Mouse (Mus musculus) heart, postnatal 4 days (tissue): Measurements from ENCODE around the gene Thumpd1. TPM values are rescaled to one million over a fixed set of nuclear protein-coding genes. Genes with fewer than 3 reads are reported as not detected.
A peak's percentile ranks its signal among the peaks of the same experiment; 100 is the strongest.
"Not testable (repeated sequence)": the region's sequence is repeated elsewhere in the genome, so short reads cannot be mapped to it uniquely, and the experiment has no call there.

Experiments
- DNase-seq: peaks from one replicate; pipeline ENCODE4 v3.0.0; 2021
- total RNA-seq, 2 experiments: library from RNA; stranded (reverse); gene quantifications; 2 replicates each; pipeline ENCODE4 v1.2.3; 2021

Thumpd1 gene
- total RNA-seq: 10 to 100 TPM; 28.8 to 30.2 TPM

GRCm38 (mm10) chr7:119720253-119720946 lies at the start of gene Thumpd1:
Gene Thumpd1 (minus strand): TSS chr7:119720798.
- peak; percentile 96 for DNase-seq

DNA sequence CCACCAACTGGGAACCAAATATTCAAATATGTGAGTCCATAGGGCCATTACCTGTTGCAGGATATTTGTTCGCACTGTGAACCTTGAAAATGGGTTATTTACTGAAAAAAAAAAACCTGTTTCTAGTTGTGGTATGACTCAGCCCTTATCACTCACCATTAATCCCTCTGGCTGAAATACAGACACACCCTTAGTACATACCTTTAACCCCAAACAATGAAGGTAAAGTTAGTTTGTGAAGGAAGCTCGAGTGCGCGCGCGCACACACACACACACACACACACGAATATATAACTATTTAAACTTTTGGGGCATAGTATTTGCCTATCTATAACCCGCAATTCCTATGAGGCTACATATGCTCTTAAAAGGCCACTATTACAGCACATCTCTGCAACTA lies 49.3 kb upstream of the Thumpd1 start:
- DNase-seq: no peak

DNA sequence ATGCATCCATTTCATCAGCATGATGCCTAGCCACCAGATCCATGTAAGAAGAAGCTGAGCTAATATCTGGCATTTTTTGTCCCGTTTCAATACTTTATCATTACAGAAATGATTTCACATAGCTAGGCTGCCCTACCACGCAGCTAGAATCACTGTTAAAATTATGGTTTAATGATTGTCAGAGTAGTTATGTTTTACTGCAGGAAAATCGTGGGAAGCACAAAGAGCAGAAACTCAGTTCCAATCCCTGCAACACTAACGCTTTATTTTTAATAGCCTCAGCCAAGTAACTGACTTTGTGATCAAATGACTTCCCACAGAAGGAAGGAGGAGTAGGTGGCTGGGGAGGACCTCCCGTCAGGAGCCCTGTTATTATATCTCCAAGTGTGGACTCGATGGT lies 46.4 kb upstream of the Thumpd1 start:
- no peak for DNase-seq

GRCm38 (mm10) chr7:119764377-119764776 lies 43.8 kb upstream of the Thumpd1 start:
- no peak for DNase-seq

- DNase-seq: no peak
Observed at GRCm38 (mm10) chr7:119762166-119762697, 41.6 kb upstream of the Thumpd1 start.

DNA sequence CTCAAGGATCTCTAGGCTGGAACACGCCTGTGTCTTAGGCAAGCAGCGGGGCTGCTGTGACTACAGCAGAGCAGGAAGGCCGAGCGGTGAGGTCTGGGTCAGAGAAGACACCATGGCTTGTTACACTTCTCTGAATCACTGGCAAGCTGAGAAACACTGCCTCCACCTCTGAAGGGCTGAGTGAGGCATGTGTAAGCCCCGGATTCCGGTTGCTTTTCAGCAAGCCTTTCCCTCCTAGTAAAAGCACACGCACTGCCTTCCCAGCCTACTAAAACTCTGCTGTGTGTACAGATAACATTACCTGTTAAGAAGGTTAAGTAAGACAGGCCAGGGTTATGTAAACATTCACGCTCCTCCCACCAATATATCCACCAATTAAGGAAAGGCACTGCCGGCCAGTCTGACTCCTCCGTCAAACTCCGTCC lies 39.9 kb upstream of the Thumpd1 start, which contains the start of gene Acsm3:
TSS of gene Acsm3 (plus strand) at position 397 of the 425 bp plus-strand sequence.
- DNase-seq: no peak

- DNase-seq: no peak
Observed at GRCm38 (mm10) chr7:119753696-119754095, 33.1 kb upstream of the Thumpd1 start.

DNA sequence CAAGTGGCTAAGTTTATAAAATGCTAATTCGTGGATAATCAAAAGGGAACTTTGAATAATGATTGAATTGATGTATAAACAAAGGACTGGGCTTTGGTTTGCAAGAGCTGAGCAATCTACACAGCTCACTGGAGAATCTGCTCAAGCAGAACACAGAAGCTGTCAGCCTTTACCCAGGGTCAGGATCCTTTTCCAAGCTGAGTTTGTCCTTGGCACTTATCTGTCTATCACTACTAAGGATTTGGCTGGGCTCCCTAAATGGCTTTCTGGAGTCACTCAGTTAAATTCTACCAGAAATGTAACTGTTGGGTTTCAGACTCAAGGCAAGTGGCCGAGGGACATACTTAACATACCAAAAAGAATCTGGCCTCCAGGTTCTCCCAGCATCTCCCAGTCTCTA lies 29.3 kb upstream of the Thumpd1 start:
- no peak for DNase-seq

- DNase-seq: no peak
Observed at GRCm38 (mm10) chr7:119748761-119749160, 28.2 kb upstream of the Thumpd1 start.

- no peak for DNase-seq
Observed at GRCm38 (mm10) chr7:119745869-119746268, 25.3 kb upstream of the Thumpd1 start.

DNA sequence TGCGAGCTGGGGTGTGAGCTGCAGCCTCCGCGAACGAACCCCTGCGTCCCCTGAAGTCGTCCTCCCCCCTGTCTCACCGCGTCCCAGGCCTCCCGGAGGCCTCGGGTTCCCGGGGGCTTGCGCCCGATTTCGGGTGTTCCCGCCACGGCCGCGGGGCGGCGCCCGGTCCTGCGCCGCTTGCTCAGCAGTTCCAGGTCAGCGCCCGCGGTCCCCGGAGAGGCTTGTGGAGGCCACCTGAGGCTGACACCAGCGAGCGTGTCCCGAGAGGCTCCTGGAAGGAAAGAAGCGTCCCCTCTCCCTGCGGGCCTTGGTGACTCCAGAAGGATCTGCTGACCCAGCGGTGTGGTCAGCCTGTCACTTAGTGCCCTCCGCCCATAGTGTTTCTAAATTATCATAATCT lies 23.7 kb upstream of the Thumpd1 start:
- DNase-seq: peak; percentile 9

DNA sequence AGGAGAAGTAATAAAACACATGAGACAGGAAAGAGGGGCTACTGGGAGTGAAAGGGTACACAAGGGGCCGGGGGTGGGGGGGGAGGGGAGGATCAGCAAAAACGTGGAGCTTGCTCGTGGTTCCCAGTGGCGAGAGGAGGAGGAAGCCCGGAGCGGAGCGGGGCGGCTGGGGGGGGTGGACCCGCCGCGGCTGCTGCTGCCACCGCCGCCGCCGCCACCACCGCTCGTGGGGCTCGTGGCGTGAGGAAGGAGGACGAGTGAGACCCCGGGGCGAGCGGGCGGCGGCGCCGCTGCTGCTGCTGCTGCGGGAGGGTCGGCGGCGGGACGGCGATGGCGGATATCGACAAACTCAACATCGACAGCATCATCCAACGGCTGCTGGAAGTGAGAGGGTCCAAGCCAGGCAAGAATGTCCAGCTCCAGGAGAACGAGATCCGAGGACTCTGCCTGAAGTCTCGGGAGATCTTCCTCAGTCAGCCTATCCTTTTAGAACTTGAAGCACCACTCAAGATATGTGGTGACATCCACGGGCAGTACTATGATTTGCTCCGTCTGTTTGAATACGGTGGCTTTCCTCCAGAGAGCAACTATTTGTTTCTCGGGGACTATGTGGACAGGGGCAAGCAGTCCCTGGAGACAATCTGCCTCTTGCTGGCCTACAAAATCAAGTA lies 19.3 kb upstream of the Thumpd1 start:
- not testable (repeated sequence) for DNase-seq

- DNase-seq: no peak
Observed at GRCm38 (mm10) chr7:119738877-119739276, 18.3 kb upstream of the Thumpd1 start.

- not testable (repeated sequence) for DNase-seq
Observed at GRCm38 (mm10) chr7:119731262-119731661, 10.7 kb upstream of the Thumpd1 start.

DNA sequence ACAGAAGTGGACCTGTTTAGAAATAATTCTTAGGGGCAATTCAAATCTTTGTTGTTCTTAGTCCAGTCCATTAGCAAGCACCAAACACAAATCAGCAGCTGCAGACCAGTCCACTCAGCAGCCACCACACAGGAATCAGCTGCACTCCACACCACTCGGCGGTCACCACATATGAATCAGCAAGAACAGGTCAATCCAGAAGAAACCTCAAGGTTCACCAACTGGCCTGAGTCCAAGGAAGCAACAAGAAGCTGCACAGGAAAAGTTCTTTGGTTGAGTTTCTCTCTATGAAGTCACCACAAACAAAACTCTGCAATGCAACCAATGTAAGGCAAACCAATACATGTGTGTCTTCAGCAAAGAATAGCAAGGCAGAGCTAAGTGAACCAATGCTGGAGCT lies 7.0 kb upstream of the Thumpd1 start:
- no peak for DNase-seq

- no peak for DNase-seq
Observed at GRCm38 (mm10) chr7:119720947-119721310, 331 bp upstream of the Thumpd1 start.

- no peak for DNase-seq
Observed at GRCm38 (mm10) chr7:119714111-119714510, 6.5 kb downstream of the Thumpd1 start.

DNA sequence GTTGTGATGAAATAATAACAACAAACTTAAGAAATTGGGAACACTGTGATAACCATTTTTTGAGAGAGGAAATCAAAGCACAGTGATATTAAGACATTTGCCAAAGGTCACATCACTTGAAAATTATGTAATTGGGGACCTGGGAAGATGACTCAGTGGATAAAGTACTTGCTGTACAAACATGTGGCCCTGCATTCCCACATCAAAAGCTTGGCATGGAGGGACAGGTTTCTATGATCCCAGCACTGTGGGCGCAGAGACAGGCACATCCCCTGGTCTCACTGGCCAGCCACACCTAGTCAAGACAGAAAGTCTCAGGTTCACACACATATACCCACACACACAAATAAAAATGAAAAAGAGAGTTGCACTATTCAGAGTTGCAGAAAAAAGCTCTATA lies 25.7 kb downstream of the Thumpd1 start:
- DNase-seq: no peak

- no peak for DNase-seq
Observed at GRCm38 (mm10) chr7:119692302-119692701, 28.3 kb downstream of the Thumpd1 start.

GRCm38 (mm10) chr7:119689726-119690125 lies 30.9 kb downstream of the Thumpd1 start, which contains the start of gene Acsm4:
Gene Acsm4 (plus strand): TSS chr7:119690026.
- DNase-seq: no peak

GRCm38 (mm10) chr7:119682699-119683098 lies 37.9 kb downstream of the Thumpd1 start:
- no peak for DNase-seq

DNA sequence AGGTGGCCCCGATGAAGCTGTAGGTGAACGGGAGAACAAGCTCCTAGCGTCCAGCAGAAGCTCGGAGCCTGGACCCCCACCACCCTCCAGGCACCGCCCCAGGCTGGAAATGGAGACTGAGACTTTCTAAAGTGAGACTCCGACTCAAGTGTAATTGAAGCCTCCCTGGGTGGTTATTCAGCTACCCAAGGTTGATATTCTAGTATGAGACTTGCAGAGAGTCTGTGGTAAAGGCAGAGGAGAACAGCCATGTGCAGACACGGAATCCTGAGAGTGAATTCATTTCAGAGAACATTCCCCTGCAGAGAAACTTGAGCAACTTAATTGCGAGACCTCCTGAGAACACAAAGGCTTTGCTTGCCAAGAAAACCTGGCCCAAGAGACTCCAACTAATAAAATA lies 40.5 kb downstream of the Thumpd1 start:
- DNase-seq: no peak

DNA sequence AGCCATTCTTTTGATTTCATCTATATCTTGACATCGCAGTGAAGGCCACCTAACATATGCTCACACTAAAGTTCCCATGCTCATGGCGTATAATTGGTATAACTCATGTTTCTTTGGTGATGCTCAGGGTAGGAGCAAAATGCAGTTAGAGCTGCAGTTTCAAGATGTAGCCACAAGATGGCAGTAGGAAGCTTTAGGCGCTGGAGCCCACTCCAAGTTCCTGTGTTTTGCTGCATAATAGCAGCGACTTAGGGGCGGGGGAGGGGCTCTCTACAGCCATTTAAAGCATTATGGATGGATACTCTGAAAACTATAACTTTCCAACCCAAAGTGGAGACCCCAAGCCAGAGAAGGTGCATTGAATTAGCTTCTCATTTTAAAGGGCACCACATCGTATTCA lies 47.1 kb downstream of the Thumpd1 start:
- DNase-seq: peak; percentile 38

DNA sequence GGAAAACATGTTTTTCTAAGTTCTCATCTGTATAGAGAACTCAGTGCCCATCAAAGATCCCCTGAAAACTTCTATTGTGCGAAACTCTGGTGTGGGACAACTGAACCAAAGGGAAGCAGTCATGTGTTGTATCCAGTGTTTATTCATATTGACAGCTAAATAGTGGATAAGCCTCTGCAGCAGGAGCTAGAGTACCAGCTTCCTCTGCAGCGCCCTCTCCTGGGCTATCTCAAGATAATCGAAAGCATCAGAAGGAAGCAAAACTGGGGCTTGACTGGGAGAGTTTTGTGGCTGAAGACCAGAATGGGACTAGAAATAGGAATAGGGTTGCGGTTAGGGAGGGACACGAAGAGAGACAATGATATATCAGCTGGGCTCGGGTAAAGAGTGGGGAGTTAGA lies 49.7 kb downstream of the Thumpd1 start:
- DNase-seq: no peak
